In genomic region chr8:99425901-99426300, GRCm38 (mm10) we compare ENCODE assay signal across 16 mouse cellular contexts. TPM values are rescaled to one million over a fixed set of nuclear protein-coding genes. Genes with fewer than 3 reads are reported as not detected.
"Had no signal": no experiment of that assay in that cellular context is flagged by ENCODE, and none has a peak within 500 bp of the region (broad histone marks: within the 10 kb centered on the region; RNA-seq: fewer than 3 reads in every experiment).

No protein-coding gene starts in this region.

- ATAC-seq: liver, postnatal 0 days; midbrain, embryonic 16.5 days had no signal

- DNase-seq: liver, postnatal 0 days; lung, embryonic 14.5 days; lung, postnatal 10 days; lung, postnatal 4 days; midbrain, embryonic 14.5 days; retina, postnatal 1 day; right cerebral cortex, adult 18-20 months; right cerebral cortex, postnatal 25 days; right cerebral cortex, postnatal 4 days; spleen, adult 18-20 months; thymus, adult 18-20 months; thymus, postnatal 14 days; thymus, postnatal 36 days had no signal

RNA-seq across cellular contexts. Expression of gene Cdh8, which starts 9.6 kb away (rescaled TPM):
- total RNA-seq: megakaryocyte, adult 5-6 weeks; megakaryocyte-erythroid progenitor cell, adult 5-6 weeks had no signal
